Mouse (Mus musculus): Measurements from ENCODE around the gene Rnf38. TPM values are rescaled to one million over a fixed set of nuclear protein-coding genes. Genes with fewer than 3 reads are reported as not detected.
A peak's percentile ranks its signal among the peaks of the same experiment; 100 is the strongest.

The Rnf38 gene
- polyA plus RNA-seq, 1 experiment from 2014 or later, result 36.6 TPM

DNA sequence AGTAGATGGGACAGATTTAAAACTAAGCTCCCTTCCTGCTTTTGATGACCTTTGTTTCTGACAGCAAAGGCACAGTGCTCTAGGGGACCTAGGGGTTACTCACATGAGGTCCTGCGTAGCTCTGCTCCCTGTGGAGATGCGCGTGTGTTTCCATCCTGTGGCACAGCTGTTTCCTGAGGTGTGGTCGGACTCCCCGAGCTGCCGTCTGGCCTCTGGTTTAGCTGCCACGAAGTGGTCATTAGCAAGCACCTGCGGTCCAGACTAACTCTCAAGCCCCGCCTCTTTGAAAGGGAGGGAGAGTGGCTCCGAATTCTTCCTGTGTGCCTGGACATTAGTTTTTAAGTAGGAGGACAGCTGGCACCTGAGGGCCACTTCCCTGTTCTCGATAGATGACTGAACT, 149.6 kb downstream of the Rnf38 start, which contains the start of gene Gne:
Gene Gne (minus strand): TSS at position 233 of the 400 bp plus-strand sequence.
- no peaks in the 10 kb centered on the region for H3K9me3 ChIP-seq (ENCODE audit: control insufficient read depth, low read length)
- no peak within 1 kb of the TSS for H3K4me3 ChIP-seq (ENCODE audit: low read depth, low read length)
- no peaks in the 10 kb centered on the region for H3K36me3 ChIP-seq (ENCODE audit: control insufficient read depth, insufficient read depth, low read length)
- H3K27me3 ChIP-seq (ENCODE audit: control insufficient read depth, insufficient read depth, low read length), result no peaks in the 10 kb centered on the region
- H3K4me1 ChIP-seq (ENCODE audit: control insufficient read depth, insufficient read depth, low read length), result 0 out of 2 replicates have a peak, but pooled peaks cover 2% of the 10 kb centered on the region
- no peak within 1 kb of the TSS for H3K9ac ChIP-seq (ENCODE audit: low read length)
- 6% methylated on average over 11 of the region's 11 CpGs for WGBS
- H3K4me2 ChIP-seq (ENCODE audit: low read depth, severe bottlenecking), result peak within 1 kb of the TSS; percentile 5; the same call in 1 of the 2 replicates
- ATAC-seq (ENCODE audit: insufficient number of reproducible peaks, low FRiP score, low TSS enrichment, low read depth), result no peak
- DNase-seq (ENCODE audit: low spot score), result peak; percentile 67
- no peak within 1 kb of the TSS for H3K27ac ChIP-seq (replicated peaks; ENCODE audit: low read depth, low read length)

- 78% methylated on average over 7 of the region's 7 CpGs for WGBS
- no peak overlapping the region for H3K27ac ChIP-seq (replicated peaks; ENCODE audit: low read depth, low read length)
- DNase-seq (ENCODE audit: low spot score), result no peak
- ATAC-seq (ENCODE audit: insufficient number of reproducible peaks, low FRiP score, low TSS enrichment, low read depth), result no peak
- H3K9ac ChIP-seq (ENCODE audit: low read length), result no peak overlapping the region
- H3K27me3 ChIP-seq (ENCODE audit: control insufficient read depth, insufficient read depth, low read length), result no peaks in the 10 kb centered on the region
- no peaks in the 10 kb centered on the region for H3K4me1 ChIP-seq (ENCODE audit: control insufficient read depth, insufficient read depth, low read length)
- H3K4me2 ChIP-seq (ENCODE audit: low read depth, severe bottlenecking), result no peak overlapping the region
- no peak overlapping the region for H3K4me3 ChIP-seq (ENCODE audit: low read depth, low read length)
- H3K36me3 ChIP-seq (ENCODE audit: control insufficient read depth, insufficient read depth, low read length), result no peaks in the 10 kb centered on the region
- no peaks in the 10 kb centered on the region for H3K9me3 ChIP-seq (ENCODE audit: control insufficient read depth, low read length)
These were observed 155.1 kb downstream of the Rnf38 start for GRCm38 (mm10) chr4:44078358-44078933.

Small RNAs within 50 kb of the gene (microRNA-seq; reads per million reads assigned to microRNA genes)
- gene Mir5106, result not detected

Other genes starting within 250 kb of the Rnf38 start
- 251 and 264 TPM in 2 replicates for gene Clta, start 229.3 kb downstream of the Rnf38 start, polyA plus RNA-seq (2014; fragmentation: Nextera tagmentation; extraction: Ambion mirVana)
- gene Gne, start 149.6 kb downstream of the Rnf38 start, polyA plus RNA-seq (2014; fragmentation: Nextera tagmentation; extraction: Ambion mirVana), result 20.7 and 20.8 TPM in 2 replicates
- 63.8 and 65.3 TPM in 2 replicates for gene Melk, start 67.1 kb upstream of the Rnf38 start, polyA plus RNA-seq (2014; fragmentation: Nextera tagmentation; extraction: Ambion mirVana)